Mouse (Mus musculus): ENCODE measurements around the gene Ep400.

The Ep400 gene

DNA sequence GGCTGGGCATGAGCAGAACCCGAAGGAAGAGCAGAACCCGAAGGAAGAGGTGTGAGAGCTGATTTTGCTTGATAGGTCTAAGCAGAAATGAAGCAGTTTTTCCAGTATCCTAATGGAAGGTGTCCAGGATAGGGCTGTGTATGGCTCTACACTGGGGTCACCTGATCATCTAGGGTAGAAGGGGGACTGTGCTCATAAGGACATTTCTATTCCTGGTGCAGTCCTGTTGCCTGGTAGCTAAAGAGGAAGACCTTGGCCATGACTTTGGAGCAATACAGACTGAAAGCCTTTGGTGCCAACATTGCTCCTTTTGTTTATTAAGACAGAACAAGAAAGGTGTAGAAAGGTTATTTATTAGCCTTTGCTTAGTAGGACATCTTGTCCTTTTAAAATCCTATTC is 106.5 kb downstream of the Ep400 start:
- DNase-seq, result no peak

DNA sequence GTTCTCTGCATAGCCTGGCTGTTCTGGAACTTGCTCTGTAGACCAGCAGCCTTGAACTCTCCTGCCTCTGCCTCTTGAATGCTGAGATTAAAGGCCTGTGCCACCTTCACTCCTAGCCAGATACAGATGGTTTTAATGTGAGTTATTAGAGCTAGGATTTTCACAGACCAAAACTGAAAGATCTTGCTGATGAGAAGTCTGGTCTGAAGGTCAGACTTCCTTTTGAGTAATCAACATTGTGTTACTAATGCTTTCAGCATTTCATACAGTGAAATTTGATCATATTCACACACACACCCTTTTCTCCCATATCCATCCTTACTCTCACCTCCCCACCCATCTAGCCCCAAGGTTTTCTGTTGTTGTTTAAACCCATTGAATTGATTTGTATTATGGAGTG is 110.8 kb downstream of the Ep400 start:
- DNase-seq, result no peak

DNA sequence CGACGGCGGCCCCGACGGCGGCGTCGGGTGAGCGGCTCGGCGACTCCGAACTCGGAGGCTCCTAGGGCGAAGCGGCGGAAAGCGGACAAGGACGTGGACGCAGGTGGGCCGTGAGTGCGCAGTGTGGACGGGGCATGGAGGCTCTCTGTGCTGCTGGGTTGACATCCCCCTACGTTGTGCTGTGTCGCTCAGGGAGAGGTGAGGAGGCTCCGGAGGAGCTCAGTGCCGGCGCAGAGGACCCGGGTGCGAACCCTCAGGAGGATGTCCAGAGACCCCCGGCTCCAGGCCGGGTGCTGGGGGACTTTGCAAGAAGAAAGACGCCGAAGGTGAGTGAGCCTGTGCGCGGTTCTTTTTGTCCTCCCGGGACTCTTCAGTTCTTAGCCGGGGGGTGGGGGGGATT is 116.8 kb downstream of the Ep400 start:
- DNase-seq, result no peak

GRCm38 (mm10) chr5:110652719-110653648 is 117.5 kb downstream of the Ep400 start, which contains the start of the genes Noc4l and Ddx51:
Noc4l (minus strand) TSS chr5:110653417.
Ddx51 (plus strand) TSS chr5:110653451.
- peak; percentile 99 for DNase-seq

DNA sequence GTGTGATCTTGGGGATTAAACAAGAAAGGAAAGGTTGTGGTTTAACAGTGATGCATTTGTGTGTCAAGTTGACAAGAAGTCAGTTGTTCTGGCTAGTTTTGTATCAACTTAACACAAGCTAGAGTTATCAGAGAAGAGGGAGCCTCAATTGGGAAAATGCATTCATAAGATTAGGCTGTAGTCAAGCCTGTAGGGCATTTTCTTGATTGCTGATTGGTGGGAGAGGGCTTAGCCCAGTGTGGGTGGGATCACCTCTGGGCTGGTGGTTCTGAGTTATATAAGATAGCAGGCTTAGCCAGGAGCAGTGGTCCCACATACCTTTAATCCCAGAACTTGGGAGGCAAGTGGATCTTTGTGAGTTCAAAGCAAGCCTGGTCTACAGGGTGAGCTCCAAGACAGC is 124.1 kb downstream of the Ep400 start:
- DNase-seq, result no peak

- peak; percentile 77 to 83 for DNase-seq
These were observed 131.1 kb downstream of the Ep400 start for GRCm38 (mm10) chr5:110639459-110639858.

DNA sequence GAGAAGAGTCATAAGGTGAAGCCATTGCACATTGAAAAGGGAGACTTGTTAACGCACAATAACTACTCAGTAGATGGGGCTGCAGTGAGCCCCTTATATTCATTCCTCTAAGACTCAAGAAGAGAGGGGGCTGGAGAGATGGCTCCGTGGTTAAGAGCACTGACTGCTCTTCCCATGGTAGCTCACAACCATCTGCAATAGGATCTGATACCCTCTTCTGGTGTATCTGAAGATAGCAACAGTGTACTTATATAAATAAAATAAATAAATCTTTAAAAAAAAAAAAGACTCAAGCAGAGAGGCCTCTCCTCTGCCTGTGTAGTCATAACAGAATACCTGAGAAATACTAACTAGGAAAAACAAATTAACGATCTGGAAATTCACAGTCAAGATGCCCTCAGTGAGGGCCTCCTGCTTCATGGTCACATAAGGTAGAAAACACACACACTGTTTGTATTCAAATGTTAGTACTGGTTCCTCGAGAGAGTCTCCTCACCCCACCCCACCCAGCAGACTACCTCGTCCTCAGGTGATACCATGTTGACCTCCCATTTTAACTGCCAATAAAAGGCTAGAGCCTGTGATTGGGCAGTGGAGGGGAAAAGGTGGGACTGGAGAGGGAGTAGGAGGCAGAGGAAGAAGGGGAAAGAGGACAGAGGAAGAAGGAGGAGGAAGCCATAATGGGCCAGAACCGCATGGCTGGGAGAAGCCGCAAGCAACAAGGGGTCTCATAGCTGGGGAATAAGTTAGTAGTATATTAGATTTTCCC is 132.0 kb downstream of the Ep400 start:
- DNase-seq, result no peak

DNA sequence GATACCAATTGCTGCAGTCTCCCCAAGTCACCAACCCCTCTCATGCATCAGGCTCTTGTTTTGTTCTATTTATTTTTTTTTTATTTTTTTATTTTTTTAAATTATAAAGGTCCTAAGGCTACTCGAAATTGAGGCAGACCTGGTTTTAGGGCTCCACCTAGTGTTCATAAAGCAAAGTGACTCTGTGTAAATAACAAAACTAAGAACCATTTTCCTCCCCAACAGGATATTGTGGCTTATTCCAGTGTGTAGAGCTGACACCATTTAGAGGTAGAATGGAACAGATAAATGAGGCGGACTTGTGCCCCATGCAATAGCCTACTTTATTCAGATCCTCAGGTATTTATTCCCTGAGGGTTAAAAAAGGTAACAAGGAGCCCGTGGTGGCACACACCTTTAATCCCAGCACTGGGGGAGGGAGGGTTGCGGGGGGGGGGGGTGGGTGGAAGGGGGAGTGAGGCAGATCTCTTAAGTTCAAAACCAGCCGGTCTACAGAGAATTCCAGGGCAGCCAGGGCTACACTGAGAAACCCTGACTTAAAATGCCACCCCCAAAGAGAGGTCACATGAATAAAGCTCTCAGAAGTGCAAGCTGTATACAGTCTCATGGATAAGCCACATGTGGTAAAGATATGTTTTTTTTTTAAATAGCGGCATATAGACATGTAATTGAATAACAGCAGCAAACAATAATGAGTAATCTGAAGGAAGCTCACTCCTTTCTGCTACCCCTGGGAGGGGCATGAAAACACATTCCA is 134.4 kb downstream of the Ep400 start:
- peak; percentile 26 to 57 for DNase-seq

- peak; percentile 50 to 59 for DNase-seq
These were observed 140.9 kb downstream of the Ep400 start for GRCm38 (mm10) chr5:110629525-110630120.

GRCm38 (mm10) chr5:110628156-110628555 is 142.4 kb downstream of the Ep400 start:
- DNase-seq, result peak; percentile 59 to 62

- DNase-seq, result no peak
These were observed 143.2 kb downstream of the Ep400 start for GRCm38 (mm10) chr5:110627351-110627750.

DNA sequence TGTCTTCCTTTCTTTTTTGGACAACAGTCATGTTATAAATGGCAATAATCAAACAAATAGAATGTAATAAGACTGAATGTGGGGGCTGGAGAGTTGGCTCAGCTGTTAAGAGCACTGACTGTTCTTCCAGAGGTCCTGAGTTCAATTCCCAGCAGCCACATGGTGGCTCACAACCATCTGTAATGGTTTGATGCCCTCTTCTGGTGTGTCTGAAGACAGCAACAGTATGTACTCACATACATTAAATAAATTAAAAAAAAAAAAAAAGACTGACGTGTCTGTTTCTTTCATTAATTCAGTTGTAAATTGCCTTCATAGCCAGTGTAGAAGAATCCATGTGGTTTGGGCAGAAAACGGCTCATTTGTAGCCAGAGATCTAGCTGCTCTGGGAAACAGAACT is 146.2 kb downstream of the Ep400 start:
- DNase-seq, result no peak

DNA sequence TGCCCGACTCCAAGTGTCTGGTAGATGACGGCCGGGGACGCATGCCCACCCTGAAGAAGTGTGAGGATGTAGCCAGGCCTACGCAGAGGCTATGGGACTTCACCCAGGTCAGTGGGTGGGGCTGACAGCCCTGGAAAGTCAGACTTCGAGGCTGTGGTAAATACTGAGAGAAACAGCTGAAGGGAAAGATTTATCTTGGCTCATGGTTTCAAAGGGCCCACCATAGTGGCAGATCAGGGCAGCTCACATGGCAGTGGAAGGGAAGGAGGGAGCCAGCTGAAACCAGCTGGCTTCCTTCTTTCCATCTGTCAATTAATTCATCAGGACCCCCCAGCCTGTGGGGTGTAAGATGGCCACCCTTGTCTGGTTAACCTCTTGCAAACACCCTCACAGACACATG is 151.3 kb downstream of the Ep400 start:
- no peak for DNase-seq

All from cerebellum, postnatal 14 days (tissue).